Mouse (Mus musculus) forebrain, embryonic 11.5 days (tissue): ENCODE data around the gene E130114P18Rik. TPM values are rescaled to one million over a fixed set of nuclear protein-coding genes. Genes with fewer than 3 reads are reported as not detected.
A peak's percentile ranks its signal among the peaks of the same experiment; 100 is the strongest.

Experiments used
- ATAC-seq: fragments of 200-750 bp; cut with Nextera tagmentation; replicated peaks from 2 replicates; pipeline ENCODE4 v1.8.0; 2017; ENCODE audit warnings: moderate TSS enrichment; ENCODE audit not compliant: low FRiP score
- DNase-seq: peaks from one replicate; pipeline ENCODE4 v3.0.0-alpha.2; 2017; ENCODE audit warnings: low spot score
- H3K27ac ChIP-seq: fragments of 300-500 bp; sonication (generic); 2 replicates; pipeline ENCODE4 v1.5.1; 2014; ENCODE audit warnings: low read depth, low read length
- H3K27me3 ChIP-seq: fragments of 300-500 bp; sonication (generic); 2 replicates; pipeline ENCODE4 v1.6.1; 2014; ENCODE audit warnings: mild to moderate bottlenecking, low read length, mixed read lengths; ENCODE audit not compliant: control insufficient read depth, insufficient read depth
- H3K36me3 ChIP-seq: fragments of 300-500 bp; sonication (generic); 2 replicates; pipeline ENCODE4 v1.6.1; 2014; ENCODE audit warnings: mild to moderate bottlenecking, low read length, moderate library complexity, mixed read lengths; ENCODE audit not compliant: control insufficient read depth, insufficient read depth
- H3K4me1 ChIP-seq: fragments of 300-500 bp; sonication (generic); replicated peaks from 2 replicates; pipeline ENCODE4 v1.6.1; 2014; ENCODE audit warnings: low read length, mixed read lengths; ENCODE audit not compliant: control insufficient read depth, insufficient read depth
- H3K4me2 ChIP-seq: fragments of 300-500 bp; sonication (generic); 2 replicates; pipeline ENCODE4 v1.6.1; 2014; ENCODE audit warnings: low read depth, mild to moderate bottlenecking, low read length, moderate library complexity, mixed read lengths; ENCODE audit not compliant: severe bottlenecking
- H3K4me3 ChIP-seq: fragments of 300-500 bp; sonication (generic); 2 replicates; pipeline ENCODE4 v1.5.1; 2014; ENCODE audit warnings: low read depth, low read length
- H3K9ac ChIP-seq: fragments of 300-500 bp; sonication (generic); 2 replicates; pipeline ENCODE4 v1.6.1; 2014; ENCODE audit warnings: low read length
- H3K9me3 ChIP-seq: fragments of 300-500 bp; sonication (generic); 2 replicates; pipeline ENCODE4 v1.6.1; 2016; ENCODE audit warnings: low read length, mixed read lengths; ENCODE audit not compliant: control insufficient read depth
- WGBS: fragments of 180-500 bp; shearing (Covaris S2); extraction: QIAGEN DNeasy Blood & Tissue Kit; methylation state at CpG from one replicate; pipeline ENCODE4 v1.1.7; 2014; 5-methylcytosine and 5-hydroxymethylcytosine counted together
- polyA plus RNA-seq: library from polyadenylated mRNA; unstranded; fragments of >200 nt; fragmentation: Nextera tagmentation; extraction: Ambion mirVana; gene quantifications from 2 replicates; pipeline ENCODE4 v1.2.1, GENCODE M21; 2014

Gene E130114P18Rik
- polyA plus RNA-seq, 1 experiment from 2014 or later: 45.7 TPM

DNA sequence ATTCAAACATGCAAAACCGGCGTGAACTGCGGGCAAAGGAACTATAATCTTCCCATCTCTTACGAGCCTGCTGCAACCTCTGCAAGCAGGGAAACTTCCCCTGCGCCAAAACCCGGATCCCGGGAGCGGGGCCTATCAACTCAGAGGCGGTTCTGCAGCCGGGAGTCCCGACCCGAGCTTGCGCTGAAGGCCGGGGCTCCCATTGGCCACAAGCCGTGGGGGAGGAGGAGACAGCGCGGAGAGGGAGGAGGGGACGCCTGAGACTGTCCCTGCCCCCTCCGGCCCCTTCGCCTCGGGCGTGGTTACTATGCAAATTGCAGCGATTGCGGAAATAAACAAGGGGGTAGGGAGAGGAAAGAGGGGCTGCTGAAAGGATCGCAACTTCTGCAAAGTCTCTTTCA lies 5.8 kb downstream of the E130114P18Rik start:
- H3K4me2 ChIP-seq: peak overlapping the region; percentile 75
- no peaks in the 10 kb centered on the region for H3K36me3 ChIP-seq
- H3K9me3 ChIP-seq: no peaks in the 10 kb centered on the region
- ATAC-seq (peak; percentile 94), DNase-seq (peak; percentile 99)
- WGBS: under 1% methylated on average over 25 of the region's 25 CpGs
- H3K9ac ChIP-seq: peak overlapping the region; percentile 60
- peaks cover 4% of the 10 kb centered on the region; the same call in 1 of the 2 replicates for H3K27me3 ChIP-seq
- H3K27ac ChIP-seq: peak overlapping the region; percentile 86
- H3K4me3 ChIP-seq: peak overlapping the region; percentile 38
- H3K4me1 ChIP-seq: peaks cover 10% of the 10 kb centered on the region

DNA sequence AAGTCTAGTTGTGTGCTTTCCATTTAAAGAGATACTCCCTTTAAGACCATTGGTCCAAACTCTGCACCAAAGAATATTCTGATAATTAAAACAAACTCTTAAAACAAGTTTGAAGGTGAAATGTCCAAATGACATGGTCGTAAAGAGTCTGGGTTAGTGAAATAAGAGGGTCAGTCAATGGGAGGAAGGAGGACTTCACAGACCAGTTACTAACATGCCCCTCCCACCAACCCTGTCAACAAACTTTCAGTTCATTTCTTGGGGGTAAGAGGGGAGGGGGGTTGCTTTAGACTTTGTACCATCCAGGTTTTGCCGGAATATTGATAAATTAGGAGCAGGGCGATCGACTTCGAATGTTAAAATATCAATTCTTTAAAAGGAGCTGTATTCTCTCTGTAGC lies 6.5 kb downstream of the E130114P18Rik start:
- Histone ChIP-seq H3K4me1 (peaks cover 8% of the 10 kb centered on the region), H3K9ac (peak overlapping the region; percentile 60; the same call in 1 of the 2 replicates), H3K27me3 (peaks cover under 1% of the 10 kb centered on the region; the same call in 1 of the 2 replicates), H3K9me3 (no peaks in the 10 kb centered on the region), H3K4me3 (peak overlapping the region; percentile 38), H3K4me2 (peak overlapping the region; percentile 75), H3K27ac (peak overlapping the region; percentile 86), H3K36me3 (no peaks in the 10 kb centered on the region)
- ATAC-seq (no peak), DNase-seq (no peak)
- 10% methylated on average over 5 of the region's 5 CpGs for WGBS

DNA sequence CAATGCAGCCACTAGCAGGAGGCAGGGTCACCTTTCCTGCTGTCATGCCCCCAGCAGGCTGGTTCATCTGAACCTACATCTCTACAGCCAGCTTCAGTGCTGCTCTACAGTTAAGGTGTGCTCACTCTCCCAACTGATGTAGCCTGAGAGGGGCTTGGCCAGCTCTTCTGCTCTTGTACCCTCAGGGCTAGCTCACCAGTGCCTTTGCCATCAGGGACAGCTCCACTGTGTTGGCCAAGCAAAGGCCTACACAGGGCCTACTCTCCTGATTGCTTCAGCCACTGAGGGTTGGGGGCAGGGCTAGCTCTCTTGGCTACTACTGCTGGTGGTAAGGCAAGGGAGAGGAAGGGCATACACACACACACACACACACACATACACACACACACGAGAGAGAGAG lies 8.0 kb downstream of the E130114P18Rik start:
- H3K4me1 ChIP-seq: peaks cover 5% of the 10 kb centered on the region; the same call in 1 of the 2 replicates
- DNase-seq: no peak
- WGBS: no CpG with 5 or more reads among the region's 1 CpGs
- H3K27me3 ChIP-seq: no peaks in the 10 kb centered on the region
- H3K36me3 ChIP-seq: no peaks in the 10 kb centered on the region
- no peak overlapping the region for H3K9ac ChIP-seq
- H3K4me2 ChIP-seq: no peak overlapping the region
- no peaks in the 10 kb centered on the region for H3K9me3 ChIP-seq
- H3K4me3 ChIP-seq: no peak overlapping the region
- no peak for ATAC-seq
- no peak overlapping the region for H3K27ac ChIP-seq

DNA sequence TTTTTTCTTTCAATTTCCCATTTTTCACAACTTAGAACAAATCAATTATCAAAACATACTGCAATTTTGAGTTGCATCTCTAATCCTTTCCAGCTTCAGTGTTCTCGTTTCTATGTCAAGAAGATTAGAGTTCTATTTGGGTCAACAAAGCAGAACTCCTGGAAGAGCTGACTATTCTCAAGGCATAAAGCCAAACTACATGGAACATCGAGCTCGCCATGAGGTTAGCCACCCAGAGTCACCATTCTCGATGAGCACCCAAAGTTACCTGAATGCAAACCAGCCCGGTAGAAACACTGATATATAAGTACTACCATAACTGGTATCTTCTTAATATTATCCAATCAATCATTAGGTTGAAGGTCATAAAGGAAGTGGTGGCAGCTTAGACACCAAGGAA lies 10.4 kb downstream of the E130114P18Rik start:
- H3K4me3 ChIP-seq: no peak overlapping the region
- H3K9me3 ChIP-seq: no peaks in the 10 kb centered on the region
- H3K4me1 ChIP-seq: 0 out of 2 replicates have a peak, but pooled peaks cover 2% of the 10 kb centered on the region
- H3K9ac ChIP-seq: no peak overlapping the region
- ATAC-seq: no peak
- no peaks in the 10 kb centered on the region for H3K36me3 ChIP-seq
- WGBS: 92% methylated on average over 5 of the region's 5 CpGs
- H3K27ac ChIP-seq: no peak overlapping the region
- no peaks in the 10 kb centered on the region for H3K27me3 ChIP-seq
- no peak overlapping the region for H3K4me2 ChIP-seq
- no peak for DNase-seq

DNA sequence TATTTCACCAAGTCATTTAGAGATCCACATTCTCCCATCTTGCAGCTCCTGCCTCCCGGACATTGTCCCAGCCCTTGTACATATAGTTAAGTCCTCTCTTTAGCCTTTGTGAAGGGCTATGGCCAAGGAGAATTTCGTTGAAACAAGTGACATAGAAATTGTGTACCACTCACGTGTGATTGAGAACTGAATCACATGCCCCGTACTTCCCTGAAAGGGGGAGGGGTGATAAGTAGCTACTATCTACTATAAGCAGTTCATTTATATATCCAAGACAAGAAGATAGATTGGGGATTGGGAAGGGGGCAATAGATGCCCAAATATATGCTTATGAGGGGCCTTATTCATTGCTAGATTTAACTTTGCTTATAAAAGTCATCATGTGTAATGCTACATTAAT lies 10.9 kb downstream of the E130114P18Rik start:
- H3K9me3 ChIP-seq: no peaks in the 10 kb centered on the region
- no peak overlapping the region for H3K4me3 ChIP-seq
- 76% methylated on average over 4 of the region's 4 CpGs for WGBS
- no peak overlapping the region for H3K27ac ChIP-seq
- H3K36me3 ChIP-seq: no peaks in the 10 kb centered on the region
- no peak for ATAC-seq
- no peak overlapping the region for H3K9ac ChIP-seq
- no peak overlapping the region for H3K4me2 ChIP-seq
- DNase-seq: no peak
- H3K27me3 ChIP-seq: no peaks in the 10 kb centered on the region
- 0 out of 2 replicates have a peak, but pooled peaks cover 2% of the 10 kb centered on the region for H3K4me1 ChIP-seq

DNA sequence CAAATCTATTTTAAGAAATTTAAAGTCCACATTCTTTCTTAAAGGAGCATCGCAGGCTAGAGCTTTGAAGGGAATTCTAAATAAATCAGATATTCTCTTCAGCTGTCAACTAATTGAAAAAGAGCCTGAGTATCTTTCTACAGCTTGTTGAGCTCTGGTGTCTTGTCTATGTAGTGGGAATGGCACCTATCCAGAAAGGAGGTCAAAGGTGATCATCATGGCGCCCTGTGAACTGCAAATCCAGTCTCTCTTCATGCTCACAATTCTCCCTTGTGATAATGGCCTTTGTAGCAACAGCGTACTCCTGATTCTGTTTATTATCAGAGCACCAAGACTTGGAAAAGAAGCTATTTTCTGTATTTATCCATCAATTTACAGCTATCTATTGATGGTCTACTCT lies 11.8 kb downstream of the E130114P18Rik start:
- 89% methylated on average over 3 of the region's 3 CpGs for WGBS
- no peaks in the 10 kb centered on the region for H3K36me3 ChIP-seq
- H3K4me3 ChIP-seq: no peak overlapping the region
- ATAC-seq (no peak), DNase-seq (no peak)
- no peaks in the 10 kb centered on the region for H3K9me3 ChIP-seq
- H3K4me1 ChIP-seq: no peaks in the 10 kb centered on the region
- H3K27me3 ChIP-seq: no peaks in the 10 kb centered on the region
- no peak overlapping the region for H3K9ac ChIP-seq
- H3K27ac ChIP-seq: no peak overlapping the region
- no peak overlapping the region for H3K4me2 ChIP-seq

DNA sequence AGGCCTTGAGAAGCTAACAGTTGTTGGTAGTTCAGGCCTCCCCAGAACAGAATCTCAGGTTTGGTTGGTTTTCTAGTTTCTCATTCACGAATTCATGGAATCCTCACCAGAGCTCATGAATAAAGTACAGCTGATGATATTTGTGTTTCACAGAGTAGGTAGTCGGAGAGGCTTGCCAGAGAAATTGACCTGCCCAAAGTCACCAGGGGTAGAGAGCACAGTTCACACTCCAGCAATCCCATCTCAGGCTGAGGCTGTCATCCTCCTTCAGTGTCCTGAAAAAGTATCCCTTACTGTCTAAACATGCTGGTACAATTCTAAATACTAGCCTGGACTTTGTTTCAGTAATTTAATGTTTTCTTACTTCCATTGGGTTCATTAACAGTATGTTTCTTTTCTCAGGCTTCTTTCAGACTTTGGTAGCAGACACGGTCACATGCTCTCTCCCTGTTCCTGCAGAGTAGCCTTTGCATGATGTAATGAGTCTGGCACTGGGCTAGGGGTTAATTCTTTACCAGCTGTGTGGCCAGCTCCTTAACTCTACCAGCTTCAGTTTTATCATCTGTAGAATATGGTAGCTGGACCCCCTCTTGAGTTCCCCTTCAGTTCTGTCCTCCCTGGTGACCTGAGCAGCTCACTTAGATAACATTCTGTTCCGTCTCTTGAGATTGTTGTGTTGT lies 12.4 kb downstream of the E130114P18Rik start:
- Histone ChIP-seq H3K4me2 (no peak overlapping the region), H3K9me3 (no peaks in the 10 kb centered on the region), H3K4me3 (no peak overlapping the region), H3K36me3 (no peaks in the 10 kb centered on the region), H3K9ac (no peak overlapping the region), H3K27ac (no peak overlapping the region), H3K27me3 (no peaks in the 10 kb centered on the region), H3K4me1 (no peaks in the 10 kb centered on the region)
- DNase-seq: no peak
- 78% methylated on average over 4 of the region's 4 CpGs for WGBS
- ATAC-seq: no peak

DNA sequence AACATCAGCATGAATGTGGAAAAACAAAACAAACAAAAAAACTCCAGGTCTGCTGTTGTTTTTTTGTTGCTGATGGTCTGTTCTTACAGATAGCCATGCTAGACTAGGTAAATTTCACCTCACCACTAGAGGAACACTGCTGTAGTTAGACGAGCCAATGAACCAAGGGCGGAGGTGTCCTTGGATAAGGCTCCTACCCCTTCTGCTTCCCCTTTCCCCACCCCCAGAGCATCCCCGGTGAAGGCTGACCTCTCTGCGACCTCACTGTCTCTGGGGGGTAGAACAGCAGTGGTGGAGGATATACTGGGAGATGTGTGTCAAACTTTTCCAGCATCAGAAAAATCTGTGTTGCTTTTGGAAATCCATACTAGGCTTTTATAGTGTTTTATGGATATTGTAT lies 13.3 kb downstream of the E130114P18Rik start:
- H3K9me3 ChIP-seq: no peaks in the 10 kb centered on the region
- H3K4me1 ChIP-seq: no peaks in the 10 kb centered on the region
- H3K27ac ChIP-seq: no peak overlapping the region
- no peak for ATAC-seq
- H3K4me3 ChIP-seq: no peak overlapping the region
- H3K27me3 ChIP-seq: no peaks in the 10 kb centered on the region
- no peak for DNase-seq
- H3K9ac ChIP-seq: no peak overlapping the region
- WGBS: 39% methylated on average over 4 of the region's 4 CpGs
- H3K4me2 ChIP-seq: no peak overlapping the region
- H3K36me3 ChIP-seq: no peaks in the 10 kb centered on the region

DNA sequence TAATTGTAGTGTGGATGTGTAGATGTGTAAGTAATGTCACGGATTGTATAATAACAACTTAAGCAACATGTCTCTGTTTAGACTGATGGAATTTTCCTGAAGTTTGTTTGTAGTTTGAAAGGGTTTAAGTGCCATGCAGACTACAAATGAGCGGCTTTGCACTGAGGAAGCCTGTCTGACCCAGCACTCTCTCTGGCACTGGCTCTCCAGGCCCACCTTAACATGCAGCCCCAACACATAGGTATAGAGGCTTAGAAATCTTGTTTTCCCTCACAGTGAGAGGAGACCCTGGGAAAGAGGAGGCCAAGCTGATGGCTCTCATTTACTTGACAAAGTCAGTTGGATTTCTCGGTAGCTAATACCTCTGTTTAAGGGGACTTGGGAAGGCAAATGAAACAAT lies 19.2 kb downstream of the E130114P18Rik start:
- ATAC-seq (no peak; the same call in 1 of the 2 replicates), DNase-seq (no peak)
- 14% methylated on average over 3 of the region's 3 CpGs for WGBS
- Histone ChIP-seq H3K4me3 (no peak overlapping the region; the same call in 1 of the 2 replicates), H3K27ac (no peak overlapping the region), H3K4me1 (peaks cover 11% of the 10 kb centered on the region; the same call in 1 of the 2 replicates), H3K27me3 (peaks cover 31% of the 10 kb centered on the region), H3K9ac (peak overlapping the region; percentile 12; the same call in 1 of the 2 replicates), H3K4me2 (peak overlapping the region; percentile 84), H3K36me3 (no peaks in the 10 kb centered on the region), H3K9me3 (no peaks in the 10 kb centered on the region)
